Mouse (Mus musculus) spleen, postnatal 10 days (tissue): ENCODE results near the gene Rnf7.
"Not testable (repeated sequence)": the region's sequence is repeated elsewhere in the genome, so short reads cannot be mapped to it uniquely, and the experiment has no call there.

Source experiments
- DNase-seq, 2 experiments: peaks; one replicate each; pipeline ENCODE4 v3.0.0; 2021 to 2022; ENCODE audit warnings: low spot score in 2 of 2

Rnf7 gene

GRCm38 (mm10) chr9:96478071-96478888, at the start of gene Rnf7:
Gene Rnf7 (minus strand): TSS chr9:96478675.
- DNase-seq = peak; percentile 97 to 99

GRCm38 (mm10) chr9:96526011-96526410, 47.5 kb upstream of the Rnf7 start:
- DNase-seq = no peak

- no peak for DNase-seq
Measured at GRCm38 (mm10) chr9:96524972-96525506, 46.6 kb upstream of the Rnf7 start, which contains the start of gene Gm28729. Gene Gm28729 (minus strand): TSS chr9:96525264.

- no peak for DNase-seq
Measured at GRCm38 (mm10) chr9:96523148-96523547, 44.7 kb upstream of the Rnf7 start.

GRCm38 (mm10) chr9:96521574-96521973, 43.1 kb upstream of the Rnf7 start:
- DNase-seq = not testable (repeated sequence)

GRCm38 (mm10) chr9:96517429-96517828, 39.0 kb upstream of the Rnf7 start:
- peak in 1 of 2 experiments; percentile 29 for DNase-seq

- no peak for DNase-seq
Measured at GRCm38 (mm10) chr9:96516806-96517205, 38.3 kb upstream of the Rnf7 start.

- DNase-seq = no peak
Measured at GRCm38 (mm10) chr9:96515737-96516136, 37.3 kb upstream of the Rnf7 start.

- DNase-seq = no peak
Measured at GRCm38 (mm10) chr9:96514278-96514677, 35.8 kb upstream of the Rnf7 start.

GRCm38 (mm10) chr9:96506011-96506498, 27.6 kb upstream of the Rnf7 start:
- DNase-seq = no peak

GRCm38 (mm10) chr9:96505156-96505555, 26.7 kb upstream of the Rnf7 start:
- DNase-seq = no peak

- no peak for DNase-seq
Measured at GRCm38 (mm10) chr9:96504116-96504895, 25.8 kb upstream of the Rnf7 start.

GRCm38 (mm10) chr9:96502856-96503610, 24.6 kb upstream of the Rnf7 start:
- DNase-seq = no peak

- DNase-seq = no peak
Measured at GRCm38 (mm10) chr9:96501217-96501616, 22.7 kb upstream of the Rnf7 start.

- no peak for DNase-seq
Measured at GRCm38 (mm10) chr9:96493212-96493611, 14.7 kb upstream of the Rnf7 start.

GRCm38 (mm10) chr9:96491810-96492209, 13.3 kb upstream of the Rnf7 start:
- peak; percentile 43 to 74 for DNase-seq

GRCm38 (mm10) chr9:96487869-96488268, 9.4 kb upstream of the Rnf7 start:
- not testable (repeated sequence) for DNase-seq

- DNase-seq = no peak
Measured at GRCm38 (mm10) chr9:96483648-96484047, 5.2 kb upstream of the Rnf7 start.

- DNase-seq = no peak
Measured at GRCm38 (mm10) chr9:96483028-96483427, 4.6 kb upstream of the Rnf7 start.

- no peak for DNase-seq
Measured at GRCm38 (mm10) chr9:96472356-96472755, 6.1 kb downstream of the Rnf7 start.

GRCm38 (mm10) chr9:96471681-96472080, 6.8 kb downstream of the Rnf7 start:
- not testable (repeated sequence) for DNase-seq
